ENCODE assay signal across 30 mouse cellular contexts in the genomic region with DNA sequence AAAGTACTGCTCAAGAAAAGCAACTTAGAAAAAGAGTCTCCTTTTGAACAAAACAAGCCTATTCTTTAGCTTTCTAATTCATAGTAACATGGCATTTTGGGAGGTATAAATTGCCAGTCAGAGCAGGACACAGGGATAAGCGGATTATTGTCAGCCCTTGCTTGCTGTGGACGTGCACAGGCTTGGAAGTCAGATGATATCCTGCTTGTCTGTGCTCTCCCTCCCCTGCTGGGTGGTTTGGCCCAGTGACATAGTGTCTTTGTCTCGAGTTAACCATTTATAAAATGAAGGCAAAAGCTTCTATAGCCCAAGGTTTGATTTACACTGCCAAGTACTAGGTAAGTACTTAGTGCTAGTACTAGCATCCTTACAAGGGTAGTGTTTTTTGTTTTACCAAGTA.
DNase-seq lines count a peak whose midpoint lies in the region; ATAC-seq and TF ChIP-seq lines count a peak whose summit lies in the region.
"Had no signal": no experiment of that assay in that cellular context is flagged by ENCODE, and none has a peak within 500 bp of the region (broad histone marks: within the 10 kb centered on the region; RNA-seq: fewer than 3 reads in every experiment).

No protein-coding gene starts in this region.

- no peak overlapping the region for H3K9ac ChIP-seq in midbrain, embryonic 15.5 days
- no peak overlapping the region for H3K9ac ChIP-seq in midbrain, postnatal 0 days (replicated peaks; ENCODE audit: low read length, poor library complexity, severe bottlenecking)
- H3K9ac ChIP-seq: forebrain, embryonic 15.5 days; hindbrain, embryonic 13.5 days; liver, embryonic 12.5 days; neural tube, embryonic 15.5 days had no signal

- no peak overlapping the region for H3K27ac ChIP-seq in kidney, adult 2 months (ENCODE audit: insufficient read depth, low read depth, low read length)
- no peak overlapping the region for H3K27ac ChIP-seq in midbrain, embryonic 15.5 days
- H3K27ac ChIP-seq in midbrain, postnatal 0 days (ENCODE audit: low read depth, low read length): no peak overlapping the region
- H3K27ac ChIP-seq: forebrain, embryonic 15.5 days; gastrocnemius, adult 2 months; hindbrain, embryonic 13.5 days; layer of hippocampus, adult 2 months; left cerebral cortex, adult 2 months; liver, embryonic 12.5 days; macrophage; neural tube, embryonic 15.5 days; stomach, postnatal 0 days had no signal

- H3K27me3 ChIP-seq in kidney, adult 2 months (replicated peaks; ENCODE audit: control insufficient read depth, insufficient read depth, low read length): no peaks in the 10 kb centered on the region
- no peaks in the 10 kb centered on the region for H3K27me3 ChIP-seq in midbrain, embryonic 15.5 days (replicated peaks)
- H3K27me3 ChIP-seq in midbrain, postnatal 0 days (ENCODE audit: insufficient read depth, low read length): no peaks in the 10 kb centered on the region
- H3K27me3 ChIP-seq: forebrain, embryonic 15.5 days; hindbrain, embryonic 13.5 days; liver, embryonic 12.5 days; neural tube, embryonic 15.5 days had no signal

- no peaks in the 10 kb centered on the region for H3K36me3 ChIP-seq in kidney, adult 2 months (ENCODE audit: control insufficient read depth, insufficient read depth, low read length)
- H3K36me3 ChIP-seq in midbrain, embryonic 15.5 days (replicated peaks): no peaks in the 10 kb centered on the region
- H3K36me3 ChIP-seq in midbrain, postnatal 0 days (ENCODE audit: insufficient read depth, low read length): no peaks in the 10 kb centered on the region
- H3K36me3 ChIP-seq: forebrain, embryonic 15.5 days; hindbrain, embryonic 13.5 days; liver, embryonic 12.5 days; neural tube, embryonic 15.5 days had no signal

- H3K9me3 ChIP-seq in midbrain, embryonic 15.5 days: no peaks in the 10 kb centered on the region
- no peaks in the 10 kb centered on the region for H3K9me3 ChIP-seq in midbrain, postnatal 0 days (ENCODE audit: low read length)
- H3K9me3 ChIP-seq: forebrain, embryonic 15.5 days; hindbrain, embryonic 13.5 days; liver, embryonic 12.5 days; neural tube, embryonic 15.5 days had no signal

- no peak for TF ChIP-seq CTCF in kidney, adult 2 months (conservative IDR thresholded peaks at IDR 0.05; ENCODE audit: insufficient read depth, insufficient read length, low read depth, low read length)
- TF ChIP-seq CTCF in midbrain, postnatal 0 days (IDR thresholded peaks at IDR 0.05): no peak

- WGBS in kidney, adult 2 months: 38% methylated on average over 3 of the region's 3 CpGs
- WGBS in midbrain, embryonic 15.5 days: 20% methylated on average over 3 of the region's 3 CpGs
- 25% methylated on average over 3 of the region's 3 CpGs for WGBS in midbrain, postnatal 0 days

- no peak overlapping the region for H3K4me3 ChIP-seq in kidney, adult 2 months (ENCODE audit: insufficient read depth, low read depth, low read length)
- no peak overlapping the region for H3K4me3 ChIP-seq in midbrain, embryonic 15.5 days
- no peak overlapping the region for H3K4me3 ChIP-seq in midbrain, postnatal 0 days (ENCODE audit: low read depth, low read length)
- H3K4me3 ChIP-seq: forebrain, embryonic 15.5 days; gastrocnemius, adult 2 months; hindbrain, embryonic 13.5 days; layer of hippocampus, adult 2 months; left cerebral cortex, adult 2 months; liver, embryonic 12.5 days; neural tube, embryonic 15.5 days had no signal

- TF ChIP-seq POLR2A in kidney, adult 2 months (IDR thresholded peaks at IDR 0.05; ENCODE audit: low read depth, low read length): no peak

- no peak overlapping the region for H3K4me2 ChIP-seq in midbrain, embryonic 15.5 days
- no peak overlapping the region for H3K4me2 ChIP-seq in midbrain, postnatal 0 days (ENCODE audit: low read depth, low read length, poor library complexity, severe bottlenecking)
- H3K4me2 ChIP-seq: forebrain, embryonic 15.5 days; heart, embryonic 11.5 days; hindbrain, embryonic 13.5 days; liver, embryonic 12.5 days; neural tube, embryonic 15.5 days had no signal

- peak; percentile 42 for DNase-seq in kidney, adult 2 months
- no peak for DNase-seq in kidney, postnatal 25 days
- no peak for DNase-seq in midbrain, postnatal 0 days (ENCODE audit: low spot score)
- peak; percentile 20 for DNase-seq in retina, embryonic 14.5 days (ENCODE audit: low spot score)
- no peak for DNase-seq in thymus, postnatal 10 days (ENCODE audit: low spot score in 2 of 2)
- DNase-seq: adrenal gland, adult 2 months; adrenal gland, postnatal 36 days; B cell, adult 2 months; cerebellum, adult 9-10 months; gastrocnemius, adult 2 months; gastrocnemius, postnatal 36 days; heart, adult 18-20 months; heart, postnatal 4 days; lung, adult 2 months; lung, postnatal 10 days; right cerebral cortex, postnatal 4 days; thymus, adult 18-20 months; thymus, postnatal 36 days had no signal

- H3K4me1 ChIP-seq in kidney, adult 2 months (ENCODE audit: control insufficient read depth, insufficient read depth, low read length): no peaks in the 10 kb centered on the region
- peaks cover 4% of the 10 kb centered on the region; the same call in 1 of the 2 replicates for H3K4me1 ChIP-seq in midbrain, embryonic 15.5 days
- H3K4me1 ChIP-seq in midbrain, postnatal 0 days (ENCODE audit: insufficient read depth, low read length): no peaks in the 10 kb centered on the region
- H3K4me1 ChIP-seq: forebrain, embryonic 15.5 days; hindbrain, embryonic 13.5 days; liver, embryonic 12.5 days; neural tube, embryonic 15.5 days had no signal

- peak; percentile 57 for ATAC-seq in midbrain, embryonic 15.5 days (replicated peaks)
- no peak for ATAC-seq in midbrain, postnatal 0 days (ENCODE audit: low FRiP score)
- ATAC-seq: activated CD4-positive, CD25-positive, alpha-beta regulatory T cell, adult 4 months; forebrain, embryonic 15.5 days; intestine, embryonic 16.5 days; liver, embryonic 12.5 days had no signal

Comparison
In these comparisons a context has a peak if more than half of its experiments do, and no peak if none do; other contexts are left out.
1. DNase-seq: peak in kidney, adult 2 months (single experiment) and retina, embryonic 14.5 days (single experiment); none in kidney, postnatal 25 days (0 of 2), midbrain, postnatal 0 days (single experiment) and thymus, postnatal 10 days (0 of 2).